Mouse (Mus musculus) embryonic fibroblast, embryonic 13.5 days (primary cell): ENCODE results near the gene Gja8.

ENCODE experiments used
- CTCF ChIP-seq: IDR thresholded peaks from 2 replicates; pipeline ENCODE4 v1.5.1; 2011; ENCODE audit warnings: mild to moderate bottlenecking, control low read depth, low read length, moderate library complexity, borderline replicate concordance; ENCODE audit not compliant: insufficient read depth
- POLR2A ChIP-seq: IDR thresholded peaks from 2 replicates; pipeline ENCODE4 v1.6.1; 2011; ENCODE audit warnings: low read depth, mild to moderate bottlenecking, control low read depth, low read length, moderate library complexity

DNA sequence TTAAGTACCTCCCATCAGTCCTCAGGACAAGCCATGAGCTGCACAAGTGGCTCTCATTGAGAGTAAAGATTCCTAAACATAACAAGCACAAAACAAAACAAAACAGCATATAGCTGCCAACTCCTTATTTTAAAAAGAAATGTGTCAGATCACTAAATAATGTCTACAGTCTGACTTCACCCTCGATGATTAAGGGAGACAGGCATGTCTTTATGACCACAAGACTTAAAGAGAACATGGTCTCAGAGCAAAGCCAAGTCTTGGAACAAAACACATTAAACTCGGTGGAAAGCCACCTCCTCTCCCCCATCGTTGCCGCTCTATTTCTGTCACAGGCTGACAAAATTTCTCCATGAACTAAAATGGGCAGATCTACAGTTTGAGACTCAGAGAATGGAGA, 1.2 kb downstream of the Gja8 start:
- no peak for TF ChIP-seq POLR2A
- TF ChIP-seq CTCF, result no peak
